Mouse (Mus musculus) myocyte (in vitro differentiated cells): Measurements from ENCODE around the gene Atp2b2.

Source experiments
- CEBPB ChIP-seq: IDR thresholded peaks from 2 replicates; pipeline ENCODE4 v1.6.1; 2011; ENCODE audit warnings: mild to moderate bottlenecking, moderate library complexity; ENCODE audit not compliant: poor library complexity, insufficient read depth, severe bottlenecking
- POLR2A ChIP-seq: IDR thresholded peaks from one replicate; pipeline ENCODE4 v1.6.1; 2011; ENCODE audit warnings: low read depth, mild to moderate bottlenecking, control low read depth, moderate library complexity; ENCODE audit not compliant: insufficient read length
- USF1 ChIP-seq: IDR thresholded peaks from one replicate; pipeline ENCODE4 v1.6.1; 2011; ENCODE audit warnings: low read depth, mild to moderate bottlenecking, control low read depth, moderate library complexity

DNA sequence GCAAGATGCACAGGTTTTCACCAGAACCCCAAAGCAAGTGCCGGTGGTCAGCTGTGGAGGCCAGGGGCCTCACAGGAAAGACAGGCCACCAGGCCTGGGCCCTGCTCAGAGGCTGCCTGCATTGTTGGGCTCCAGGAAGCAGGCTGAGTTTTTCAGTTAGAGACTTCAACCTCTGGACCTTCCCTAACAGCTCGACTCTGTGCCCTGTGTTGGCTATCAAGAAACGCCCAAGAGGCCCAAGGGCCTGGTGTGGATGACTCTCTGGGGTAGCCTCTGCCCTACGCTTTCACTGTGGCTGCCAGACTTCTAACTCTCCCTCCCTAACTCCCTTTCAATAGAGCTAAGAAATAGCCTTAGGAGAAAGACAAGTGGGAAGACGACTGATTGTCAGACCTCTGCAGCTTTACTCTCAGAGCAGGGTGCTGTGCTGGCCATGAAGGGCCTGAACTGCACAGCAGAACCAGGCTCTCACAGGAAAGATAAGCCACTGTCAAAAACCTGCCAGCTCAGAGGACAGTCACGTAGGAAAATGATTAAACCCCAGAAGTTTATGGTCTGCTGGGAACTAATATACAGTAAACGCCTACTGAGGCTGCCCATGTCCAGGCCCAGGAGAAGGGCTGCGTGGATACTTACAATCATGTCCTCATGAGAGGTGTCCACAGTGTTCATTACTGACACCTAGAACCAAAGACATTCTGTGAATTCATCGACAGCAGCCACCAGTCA is 304.9 kb downstream of the Atp2b2 start:
- TF ChIP-seq CEBPB (no peak), POLR2A (no peak), USF1 (no peak)
